Mouse (Mus musculus): ENCODE results near the gene Fam243.

Fam243 gene

GRCm38 (mm10) chr16:92321341-92321740 lies at the start of gene Fam243:
Gene Fam243 (minus strand): TSS chr16:92321441.
- DNase-seq (ENCODE audit: low spot score): no peak

- DNase-seq (ENCODE audit: low spot score): peak; percentile 63
Measured at GRCm38 (mm10) chr16:92369260-92369659, 48.0 kb upstream of the Fam243 start.

- no peak for DNase-seq (ENCODE audit: low spot score)
Measured at GRCm38 (mm10) chr16:92365477-92365876, 44.2 kb upstream of the Fam243 start.

- DNase-seq (ENCODE audit: low spot score): no peak
Measured at GRCm38 (mm10) chr16:92360711-92361110, 39.5 kb upstream of the Fam243 start.

GRCm38 (mm10) chr16:92359229-92359628 lies 38.0 kb upstream of the Fam243 start, which contains the start of gene Kcne1:
Gene Kcne1 (minus strand): TSS chr16:92359468.
- peak; percentile 66 for DNase-seq (ENCODE audit: low spot score)

- DNase-seq (ENCODE audit: low spot score): no peak
Measured at GRCm38 (mm10) chr16:92358734-92359133, 37.5 kb upstream of the Fam243 start.

GRCm38 (mm10) chr16:92357566-92357965 lies 36.3 kb upstream of the Fam243 start:
- DNase-seq (ENCODE audit: low spot score): no peak

- no peak for DNase-seq (ENCODE audit: low spot score)
Measured at GRCm38 (mm10) chr16:92357023-92357422, 35.8 kb upstream of the Fam243 start.

GRCm38 (mm10) chr16:92355982-92356381 lies 34.7 kb upstream of the Fam243 start:
- no peak for DNase-seq (ENCODE audit: low spot score)

- DNase-seq (ENCODE audit: low spot score): no peak
Measured at GRCm38 (mm10) chr16:92355366-92355765, 34.1 kb upstream of the Fam243 start.

- no peak for DNase-seq (ENCODE audit: low spot score)
Measured at GRCm38 (mm10) chr16:92353897-92354296, 32.7 kb upstream of the Fam243 start.

GRCm38 (mm10) chr16:92353295-92353694 lies 32.1 kb upstream of the Fam243 start:
- DNase-seq (ENCODE audit: low spot score): no peak

- DNase-seq (ENCODE audit: low spot score): peak; percentile 59
Measured at GRCm38 (mm10) chr16:92348941-92349340, 27.7 kb upstream of the Fam243 start.

- DNase-seq (ENCODE audit: low spot score): no peak
Measured at GRCm38 (mm10) chr16:92346297-92346916, 25.2 kb upstream of the Fam243 start.

GRCm38 (mm10) chr16:92345177-92345576 lies 23.9 kb upstream of the Fam243 start:
- DNase-seq (ENCODE audit: low spot score): no peak

- peak; percentile 77 for DNase-seq (ENCODE audit: low spot score)
Measured at GRCm38 (mm10) chr16:92340612-92341511, 19.6 kb upstream of the Fam243 start.

- DNase-seq (ENCODE audit: low spot score): peak; percentile 85
Measured at GRCm38 (mm10) chr16:92336280-92336679, 15.0 kb upstream of the Fam243 start.

GRCm38 (mm10) chr16:92334600-92334999 lies 13.4 kb upstream of the Fam243 start:
- no peak for DNase-seq (ENCODE audit: low spot score)

GRCm38 (mm10) chr16:92330966-92331365 lies 9.7 kb upstream of the Fam243 start:
- no peak for DNase-seq (ENCODE audit: low spot score)

GRCm38 (mm10) chr16:92327911-92328310 lies 6.7 kb upstream of the Fam243 start:
- DNase-seq (ENCODE audit: low spot score): no peak

- DNase-seq (ENCODE audit: low spot score): no peak
Measured at GRCm38 (mm10) chr16:92325062-92325406, 3.8 kb upstream of the Fam243 start.

- DNase-seq (ENCODE audit: low spot score): no peak
Measured at GRCm38 (mm10) chr16:92324309-92325061, 3.2 kb upstream of the Fam243 start.

- no peak for DNase-seq (ENCODE audit: low spot score)
Measured at GRCm38 (mm10) chr16:92320361-92320760, 880 bp downstream of the Fam243 start.
